Mouse (Mus musculus) liver, embryonic 14.5 days (tissue): ENCODE data around the gene Prnd. TPM values are rescaled to one million over a fixed set of nuclear protein-coding genes. Genes with fewer than 3 reads are reported as not detected.

ENCODE experiments used
- ATAC-seq: fragments of 200-750 bp; cut with Nextera tagmentation; 2 replicates; pipeline ENCODE4 v1.8.0; 2017; ENCODE audit warnings: moderate number of reproducible peaks, mild to moderate bottlenecking, moderate library complexity; ENCODE audit not compliant: insufficient read depth
- DNase-seq, 3 experiments: peaks; one replicate each; pipeline ENCODE4 v3.0.0-alpha.2; 2012 to 2013; ENCODE audit warnings: low read depth in 3 of 3, low spot score in 3 of 3
- H3K27ac ChIP-seq: fragments of 300-500 bp; sonication (generic); 2 replicates; pipeline ENCODE4 v1.5.1; 2014; ENCODE audit warnings: moderate library complexity, mild to moderate bottlenecking, control low read depth, inconsistent platforms
- H3K27me3 ChIP-seq: fragments of 300-500 bp; sonication (generic); 2 replicates; pipeline ENCODE4 v1.6.1; 2014; ENCODE audit warnings: mild to moderate bottlenecking, low read length, moderate library complexity; ENCODE audit not compliant: control insufficient read depth, insufficient read depth
- H3K36me3 ChIP-seq: fragments of 300-500 bp; sonication (generic); replicated peaks from 2 replicates; pipeline ENCODE4 v1.6.1; 2014; ENCODE audit warnings: low read depth; ENCODE audit not compliant: control insufficient read depth, insufficient read depth
- H3K4me1 ChIP-seq, 2 experiments: fragments of 200-500 bp in 1 of 2; fragments of 300-500 bp in 1 of 2; sonication (generic) in 1 of 2; replicated peaks; 2 replicates each; pipeline ENCODE4 v1.6.1; 2012 to 2014; ENCODE audit warnings: antibody characterized with exemption in 1 of 2, inconsistent platforms in 1 of 2, low read length in 1 of 2; ENCODE audit not compliant: control insufficient read depth in 2 of 2, insufficient read depth in 2 of 2
- H3K4me2 ChIP-seq: fragments of 300-500 bp; sonication (generic); 2 replicates; pipeline ENCODE4 v1.6.1; 2014; ENCODE audit warnings: low read depth, mild to moderate bottlenecking, control low read depth, moderate library complexity
- H3K4me3 ChIP-seq, 2 experiments: fragments of 200-500 bp in 1 of 2; fragments of 300-500 bp in 1 of 2; sonication (generic) in 1 of 2; 2 replicates each; pipeline ENCODE4 v1.5.1; 2012 to 2014; ENCODE audit warnings: low read depth in 2 of 2, low read length in 2 of 2, mild to moderate bottlenecking in 2 of 2, control low read depth in 1 of 2, inconsistent platforms in 1 of 2, moderate library complexity in 1 of 2; ENCODE audit not compliant: insufficient read depth in 1 of 2
- H3K9ac ChIP-seq: fragments of 300-500 bp; sonication (generic); replicated peaks from 2 replicates; pipeline ENCODE4 v1.6.1; 2014; ENCODE audit warnings: mild to moderate bottlenecking, control low read depth, moderate library complexity
- H3K9me3 ChIP-seq: fragments of 300-500 bp; sonication (generic); 2 replicates; pipeline ENCODE4 v1.6.1; 2016; ENCODE audit warnings: low read length, mixed read lengths; ENCODE audit not compliant: control insufficient read depth
- CTCF ChIP-seq: IDR thresholded peaks from 2 replicates; pipeline ENCODE4 v1.5.1; 2016; ENCODE audit warnings: antibody characterized with exemption, low read depth, control low read depth
- EP300 ChIP-seq: IDR thresholded peaks from 2 replicates; pipeline ENCODE4 v1.6.1; 2016; ENCODE audit warnings: antibody characterized with exemption, low read depth
- WGBS: fragments of 180-500 bp; shearing (Covaris S2); extraction: QIAGEN DNeasy Blood & Tissue Kit; methylation state at CpG from one replicate; pipeline ENCODE4 v1.1.7; 2014; ENCODE audit not compliant: insufficient replicate concordance; 5-methylcytosine and 5-hydroxymethylcytosine counted together
- polyA plus RNA-seq, 2 experiments: library from polyadenylated mRNA; depleted of rRNA in 1 of 2; stranded (reverse) in 1 of 2; unstranded in 1 of 2; fragments of >200 nt; fragmentation: Nextera tagmentation in 1 of 2; extraction: Ambion mirVana in 1 of 2; gene quantifications; 2 replicates each; pipeline versions ENCODE4 v1.2.1 to v1.2.3; 2012 to 2014

The Prnd gene
- polyA plus RNA-seq, 2 experiments: 0.11 to 0.16 TPM

DNA sequence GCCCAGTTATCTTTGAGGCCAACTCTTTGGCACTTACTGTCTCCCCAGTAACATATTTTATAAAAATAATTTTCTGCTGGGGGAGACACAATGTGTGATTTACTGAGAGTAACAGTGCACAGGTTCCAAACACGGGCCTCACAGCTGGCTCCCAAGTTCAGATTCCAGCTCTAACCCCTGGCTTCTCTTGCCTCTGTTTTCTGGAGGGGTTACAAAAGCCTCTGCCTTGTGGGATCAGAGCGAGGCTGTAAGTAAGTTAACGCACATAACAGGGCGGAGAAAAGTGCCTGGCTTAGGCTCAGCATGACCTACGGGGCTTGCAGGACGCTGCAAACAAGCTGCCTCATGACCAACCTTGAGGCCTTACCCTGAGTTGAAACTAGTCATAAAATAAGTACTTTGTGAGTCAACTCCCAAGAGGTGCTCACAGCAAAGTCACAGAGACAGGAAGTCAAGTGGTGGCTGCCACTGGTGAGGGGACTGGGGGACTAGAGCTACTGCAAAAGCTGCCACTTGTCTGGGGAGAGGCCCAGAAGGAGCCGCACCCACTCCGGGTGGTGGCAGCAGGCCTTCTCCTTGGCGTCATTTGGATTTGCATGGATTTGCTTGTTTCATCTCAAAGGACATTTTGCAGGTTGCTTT lies 54.0 kb downstream of the Prnd start:
- WGBS: 68% methylated on average over 9 of the region's 9 CpGs
- H3K9ac ChIP-seq: no peak overlapping the region
- ATAC-seq: no peak

DNA sequence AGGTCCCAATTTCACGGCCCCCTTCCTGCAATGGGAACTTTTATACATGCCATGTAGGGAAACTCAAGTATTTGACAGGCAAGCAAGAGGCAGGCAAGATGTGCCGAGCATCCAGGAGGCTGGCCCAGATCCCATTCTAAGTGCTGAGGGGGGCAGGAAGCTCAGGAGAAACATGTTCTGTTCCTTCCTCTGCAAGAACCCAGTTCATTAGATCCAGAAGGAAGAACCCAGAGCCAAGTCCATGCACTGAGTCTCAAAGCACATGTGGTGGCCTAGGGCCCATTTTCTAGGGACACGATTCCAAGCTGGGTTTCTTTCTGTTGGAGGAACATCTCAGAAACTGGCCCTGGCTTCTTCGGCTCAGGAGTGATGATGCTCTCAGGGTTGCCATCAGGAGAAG lies 54.8 kb downstream of the Prnd start:
- no peak overlapping the region for H3K27ac ChIP-seq
- WGBS: 63% methylated on average over 4 of the region's 4 CpGs
- H3K9me3 ChIP-seq: no peaks in the 10 kb centered on the region
- H3K4me3 ChIP-seq: no peak overlapping the region
- H3K4me1 ChIP-seq: no peaks in the 10 kb centered on the region
- ATAC-seq (no peak), DNase-seq (no peak)
- no peaks in the 10 kb centered on the region for H3K27me3 ChIP-seq
- no peak overlapping the region for H3K4me2 ChIP-seq
- no peaks in the 10 kb centered on the region for H3K36me3 ChIP-seq
- TF ChIP-seq EP300: no peak
- no peak for TF ChIP-seq CTCF
- no peak overlapping the region for H3K9ac ChIP-seq

More for the DNA sequence above, 54.0 kb downstream of the Prnd start:
- Histone ChIP-seq H3K36me3 (no peaks in the 10 kb centered on the region), H3K4me3 (no peak overlapping the region), H3K4me2 (no peak overlapping the region), H3K9me3 (no peaks in the 10 kb centered on the region), H3K27ac (no peak overlapping the region), H3K4me1 (no peaks in the 10 kb centered on the region), H3K27me3 (no peaks in the 10 kb centered on the region)
- no peak for DNase-seq
- TF ChIP-seq EP300 (no peak), CTCF (no peak)

Other genes starting within 250 kb of the Prnd start
- gene Erv3, start 91.1 kb upstream of the Prnd start, polyA plus RNA-seq (2012; rRNA removed): 0.01 and 0.02 TPM in 2 replicates
- not detected in 2 replicates for gene Erv3, start 91.1 kb upstream of the Prnd start, polyA plus RNA-seq (2014; fragmentation: Nextera tagmentation; extraction: Ambion mirVana)
- gene Prnp, start 40.9 kb upstream of the Prnd start, polyA plus RNA-seq (2012; rRNA removed): 12.5 and 15.6 TPM in 2 replicates
- gene Prnp, start 40.9 kb upstream of the Prnd start, polyA plus RNA-seq (2014; fragmentation: Nextera tagmentation; extraction: Ambion mirVana): 16.9 and 20.3 TPM in 2 replicates
- not detected in 2 replicates for gene Prn, start 40.9 kb upstream of the Prnd start, polyA plus RNA-seq (2012; rRNA removed)
- not detected in 2 replicates for gene Prn, start 40.9 kb upstream of the Prnd start, polyA plus RNA-seq (2014; fragmentation: Nextera tagmentation; extraction: Ambion mirVana)
- gene Rassf2, start 79.4 kb downstream of the Prnd start, polyA plus RNA-seq (2012; rRNA removed): 0.96 and 1.2 TPM in 2 replicates
- gene Rassf2, start 79.4 kb downstream of the Prnd start, polyA plus RNA-seq (2014; fragmentation: Nextera tagmentation; extraction: Ambion mirVana): 1.9 and 2.0 TPM in 2 replicates
- 1.6 and 1.7 TPM in 2 replicates for gene Slc23a2, start 194.2 kb downstream of the Prnd start, polyA plus RNA-seq (2012; rRNA removed)
- 2.3 and 2.4 TPM in 2 replicates for gene Slc23a2, start 194.2 kb downstream of the Prnd start, polyA plus RNA-seq (2014; fragmentation: Nextera tagmentation; extraction: Ambion mirVana)